Mouse (Mus musculus) testis, adult 2 months (tissue): ENCODE results near the gene Swi5.

Source experiments
- CTCF ChIP-seq: fragments of 200-500 bp; IDR thresholded peaks from 2 replicates; pipeline ENCODE4 v1.5.1; 2012; ENCODE audit warnings: low read depth, mild to moderate bottlenecking, inconsistent platforms, low read length, moderate library complexity; ENCODE audit not compliant: control insufficient read depth, insufficient read depth, insufficient replicate concordance
- POLR2A ChIP-seq: fragments of 200-500 bp; IDR thresholded peaks from 2 replicates; pipeline ENCODE4 v1.6.1; 2012; ENCODE audit warnings: low read depth, mild to moderate bottlenecking, inconsistent platforms, low read length, moderate library complexity; ENCODE audit not compliant: control insufficient read depth

DNA sequence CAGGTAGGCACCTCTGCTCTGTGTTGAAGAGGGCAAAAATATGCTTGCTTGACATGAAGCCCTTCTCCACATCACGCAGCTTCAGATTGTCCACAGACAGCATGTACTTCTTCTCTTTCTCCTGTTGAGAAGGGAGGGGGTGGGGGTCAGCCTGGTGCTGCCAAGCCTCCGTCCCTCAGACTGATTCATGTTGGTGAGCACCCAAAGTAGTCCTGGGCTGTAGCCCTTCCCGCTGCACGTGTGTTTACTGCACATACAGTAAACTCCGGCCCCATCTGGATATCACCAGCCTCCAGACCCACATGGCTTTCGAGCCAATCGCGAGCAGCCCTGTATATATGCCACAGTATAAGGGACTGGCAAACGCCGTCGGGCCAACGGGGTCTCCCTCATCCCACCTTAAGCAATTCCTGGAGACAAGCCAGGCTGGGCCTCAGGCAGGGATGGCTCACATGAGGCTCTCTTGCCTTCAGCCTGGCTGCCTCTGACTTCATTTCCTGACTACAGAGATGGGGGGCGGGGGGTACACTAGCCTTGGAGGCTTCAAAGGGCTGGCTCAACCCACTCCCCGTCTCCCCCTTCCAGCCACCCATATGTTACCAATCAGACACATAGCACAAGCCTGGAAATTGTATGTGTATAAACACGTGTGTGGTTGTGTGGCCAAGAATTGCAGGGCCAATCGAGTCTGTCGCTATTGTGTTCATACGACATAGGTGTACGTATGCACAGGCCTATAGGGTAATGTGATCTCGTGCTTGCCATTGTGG lies 29.2 kb upstream of the Swi5 start:
- TF ChIP-seq POLR2A (no peak), CTCF (no peak)
